Mouse (Mus musculus): ENCODE results near the gene Agbl1. TPM values are rescaled to one million over a fixed set of nuclear protein-coding genes. Genes with fewer than 3 reads are reported as not detected.

Agbl1 gene
- polyA plus RNA-seq, 1 experiment, result not detected

GRCm38 (mm10) chr7:76275061-76275460 lies 45.4 kb downstream of the Agbl1 start:
- H3K4me3 ChIP-seq (ENCODE audit: insufficient read depth, low read depth, low read length), result no peak overlapping the region
- no peaks in the 10 kb centered on the region for H3K4me1 ChIP-seq (ENCODE audit: control insufficient read depth, insufficient read depth, low read length)
- no peak overlapping the region for H3K27ac ChIP-seq (ENCODE audit: insufficient read depth, low read depth, low read length)
- no peak for TF ChIP-seq POLR2A (IDR thresholded peaks at IDR 0.05; ENCODE audit: insufficient read depth, low read depth, low read length)
- no peak for TF ChIP-seq CTCF (IDR thresholded peaks at IDR 0.05; ENCODE audit: insufficient read depth, low read depth, low read length)

GRCm38 (mm10) chr7:76282831-76283230 lies 53.1 kb downstream of the Agbl1 start:
- Histone ChIP-seq H3K27ac (ENCODE audit: insufficient read depth, low read depth, low read length) (no peak overlapping the region), H3K4me1 (ENCODE audit: control insufficient read depth, insufficient read depth, low read length) (no peaks in the 10 kb centered on the region), H3K4me3 (ENCODE audit: insufficient read depth, low read depth, low read length) (no peak overlapping the region)
- TF ChIP-seq CTCF (IDR thresholded peaks at IDR 0.05; ENCODE audit: insufficient read depth, low read depth, low read length), result no peak
- TF ChIP-seq POLR2A (IDR thresholded peaks at IDR 0.05; ENCODE audit: insufficient read depth, low read depth, low read length), result no peak
- 66% methylated on average over 2 of the region's 2 CpGs for WGBS

GRCm38 (mm10) chr7:76287531-76287930 lies 57.8 kb downstream of the Agbl1 start:
- no peaks in the 10 kb centered on the region for H3K4me1 ChIP-seq (ENCODE audit: control insufficient read depth, insufficient read depth, low read length)
- no peak overlapping the region for H3K4me3 ChIP-seq (ENCODE audit: insufficient read depth, low read depth, low read length)
- H3K27ac ChIP-seq (ENCODE audit: insufficient read depth, low read depth, low read length), result no peak overlapping the region
- WGBS, result 65% methylated on average over 3 of the region's 3 CpGs
- no peak for TF ChIP-seq CTCF (IDR thresholded peaks at IDR 0.05; ENCODE audit: insufficient read depth, low read depth, low read length)
- TF ChIP-seq POLR2A (IDR thresholded peaks at IDR 0.05; ENCODE audit: insufficient read depth, low read depth, low read length), result no peak

- no peak for TF ChIP-seq POLR2A (IDR thresholded peaks at IDR 0.05; ENCODE audit: insufficient read depth, low read depth, low read length)
- TF ChIP-seq CTCF (IDR thresholded peaks at IDR 0.05; ENCODE audit: insufficient read depth, low read depth, low read length), result no peak
- Histone ChIP-seq H3K4me3 (ENCODE audit: insufficient read depth, low read depth, low read length) (no peak overlapping the region), H3K27ac (ENCODE audit: insufficient read depth, low read depth, low read length) (no peak overlapping the region), H3K4me1 (ENCODE audit: control insufficient read depth, insufficient read depth, low read length) (no peaks in the 10 kb centered on the region)
- WGBS, result 85% methylated on average over 4 of the region's 4 CpGs
Measured at GRCm38 (mm10) chr7:76321866-76322553, 92.3 kb downstream of the Agbl1 start.

GRCm38 (mm10) chr7:76326091-76326490 lies 96.4 kb downstream of the Agbl1 start:
- Histone ChIP-seq H3K27ac (ENCODE audit: insufficient read depth, low read depth, low read length) (no peak overlapping the region), H3K4me1 (ENCODE audit: control insufficient read depth, insufficient read depth, low read length) (no peaks in the 10 kb centered on the region), H3K4me3 (ENCODE audit: insufficient read depth, low read depth, low read length) (no peak overlapping the region)
- WGBS, result 59% methylated on average over 2 of the region's 2 CpGs
- TF ChIP-seq POLR2A (IDR thresholded peaks at IDR 0.05; ENCODE audit: insufficient read depth, low read depth, low read length), result no peak
- TF ChIP-seq CTCF (IDR thresholded peaks at IDR 0.05; ENCODE audit: insufficient read depth, low read depth, low read length), result no peak

GRCm38 (mm10) chr7:76339308-76339707 lies 109.6 kb downstream of the Agbl1 start:
- WGBS, result 98% methylated on average over 4 of the region's 4 CpGs
- Histone ChIP-seq H3K4me1 (ENCODE audit: control insufficient read depth, insufficient read depth, low read length) (no peaks in the 10 kb centered on the region), H3K27ac (ENCODE audit: insufficient read depth, low read depth, low read length) (no peak overlapping the region), H3K4me3 (ENCODE audit: insufficient read depth, low read depth, low read length) (no peak overlapping the region)
- no peak for TF ChIP-seq CTCF (IDR thresholded peaks at IDR 0.05; ENCODE audit: insufficient read depth, low read depth, low read length)
- no peak for TF ChIP-seq POLR2A (IDR thresholded peaks at IDR 0.05; ENCODE audit: insufficient read depth, low read depth, low read length)

- H3K27ac ChIP-seq (ENCODE audit: insufficient read depth, low read depth, low read length), result no peak overlapping the region
- 100% methylated on average over 1 of the region's 1 CpGs for WGBS
- no peaks in the 10 kb centered on the region for H3K4me1 ChIP-seq (ENCODE audit: control insufficient read depth, insufficient read depth, low read length)
- no peak overlapping the region for H3K4me3 ChIP-seq (ENCODE audit: insufficient read depth, low read depth, low read length)
- no peak for TF ChIP-seq POLR2A (IDR thresholded peaks at IDR 0.05; ENCODE audit: insufficient read depth, low read depth, low read length)
- TF ChIP-seq CTCF (IDR thresholded peaks at IDR 0.05; ENCODE audit: insufficient read depth, low read depth, low read length), result no peak
Measured at GRCm38 (mm10) chr7:76341601-76342000, 111.9 kb downstream of the Agbl1 start.

- H3K27ac ChIP-seq (ENCODE audit: insufficient read depth, low read depth, low read length), result no peak overlapping the region
- no peak for TF ChIP-seq CTCF (IDR thresholded peaks at IDR 0.05; ENCODE audit: insufficient read depth, low read depth, low read length)
- no peak for TF ChIP-seq POLR2A (IDR thresholded peaks at IDR 0.05; ENCODE audit: insufficient read depth, low read depth, low read length)
- 61% methylated on average over 10 of the region's 10 CpGs for WGBS
- H3K4me3 ChIP-seq (ENCODE audit: insufficient read depth, low read depth, low read length), result no peak overlapping the region
- H3K4me1 ChIP-seq (ENCODE audit: control insufficient read depth, insufficient read depth, low read length), result no peaks in the 10 kb centered on the region
Measured at GRCm38 (mm10) chr7:76353469-76353868, 123.8 kb downstream of the Agbl1 start.

- no peaks in the 10 kb centered on the region for H3K4me1 ChIP-seq (ENCODE audit: control insufficient read depth, insufficient read depth, low read length)
- WGBS, result 26% methylated on average over 3 of the region's 3 CpGs
- TF ChIP-seq POLR2A (IDR thresholded peaks at IDR 0.05; ENCODE audit: insufficient read depth, low read depth, low read length) (no peak), CTCF (IDR thresholded peaks at IDR 0.05; ENCODE audit: insufficient read depth, low read depth, low read length) (no peak)
- no peak overlapping the region for H3K4me3 ChIP-seq (ENCODE audit: insufficient read depth, low read depth, low read length)
- H3K27ac ChIP-seq (ENCODE audit: insufficient read depth, low read depth, low read length), result no peak overlapping the region
Measured at GRCm38 (mm10) chr7:76354510-76354909, 124.8 kb downstream of the Agbl1 start.

Data from olfactory bulb, adult 2 months (tissue).